Mouse (Mus musculus) midbrain, embryonic 16.5 days (tissue): Measurements from ENCODE around the gene Prkci. TPM values are rescaled to one million over a fixed set of nuclear protein-coding genes. Genes with fewer than 3 reads are reported as not detected.

Experiments
- ATAC-seq: fragments of 200-750 bp; cut with Nextera tagmentation; 2 replicates; pipeline ENCODE4 v1.8.0; 2017; ENCODE audit warnings: moderate TSS enrichment
- H3K27ac ChIP-seq: fragments of 300-500 bp; sonication (generic); 2 replicates; pipeline ENCODE4 v1.5.1; 2014; ENCODE audit warnings: mild to moderate bottlenecking, low read length, mixed read lengths
- H3K27me3 ChIP-seq: fragments of 300-500 bp; sonication (generic); 2 replicates; pipeline ENCODE4 v1.6.1; 2014; ENCODE audit warnings: low read depth, low read length, mixed read lengths; ENCODE audit not compliant: control insufficient read depth, insufficient read depth
- H3K36me3 ChIP-seq: fragments of 300-500 bp; sonication (generic); 2 replicates; pipeline ENCODE4 v1.6.1; 2014; ENCODE audit warnings: mild to moderate bottlenecking, low read length, moderate library complexity, mixed read lengths; ENCODE audit not compliant: control insufficient read depth, insufficient read depth
- H3K4me1 ChIP-seq: fragments of 300-500 bp; sonication (generic); 2 replicates; pipeline ENCODE4 v1.6.1; 2014; ENCODE audit warnings: mild to moderate bottlenecking, low read length, mixed read lengths; ENCODE audit not compliant: control insufficient read depth, insufficient read depth
- H3K4me2 ChIP-seq: fragments of 300-500 bp; sonication (generic); 2 replicates; pipeline ENCODE4 v1.6.1; 2014; ENCODE audit warnings: mild to moderate bottlenecking, low read length, mixed read lengths
- H3K4me3 ChIP-seq: fragments of 300-500 bp; sonication (generic); 2 replicates; pipeline ENCODE4 v1.5.1; 2014; ENCODE audit warnings: low read depth, mild to moderate bottlenecking, low read length, moderate library complexity, mixed read lengths
- H3K9ac ChIP-seq: fragments of 300-500 bp; sonication (generic); 2 replicates; pipeline ENCODE4 v1.6.1; 2014; ENCODE audit warnings: low read depth, low read length, mixed read lengths
- H3K9me3 ChIP-seq: fragments of 300-500 bp; sonication (generic); replicated peaks from 2 replicates; pipeline ENCODE4 v1.6.1; 2014; ENCODE audit warnings: mild to moderate bottlenecking, low read length, mixed read lengths; ENCODE audit not compliant: control insufficient read depth, poor library complexity, severe bottlenecking
- WGBS: fragments of 180-500 bp; shearing (Covaris S2); extraction: QIAGEN DNeasy Blood & Tissue Kit; methylation state at CpG from one replicate; pipeline ENCODE4 v1.1.7; 2014; 5-methylcytosine and 5-hydroxymethylcytosine counted together
- polyA plus RNA-seq: library from polyadenylated mRNA; unstranded; fragments of >200 nt; fragmentation: Nextera tagmentation; extraction: Ambion mirVana; gene quantifications from 2 replicates; pipeline ENCODE4 v1.2.1, GENCODE M21; 2015

Gene Prkci
- polyA plus RNA-seq, 1 experiment from 2014 or later, result 25.5 TPM

- Histone ChIP-seq H3K4me2 (no peak overlapping the region), H3K4me1 (no peaks in the 10 kb centered on the region), H3K27me3 (no peaks in the 10 kb centered on the region), H3K27ac (no peak overlapping the region), H3K9ac (no peak overlapping the region), H3K9me3 (no peaks in the 10 kb centered on the region), H3K4me3 (no peak overlapping the region), H3K36me3 (peaks cover 6% of the 10 kb centered on the region)
- WGBS, result 41% methylated on average over 7 of the region's 7 CpGs
- no peak for ATAC-seq
These were observed 27.4 kb downstream of the Prkci start for GRCm38 (mm10) chr3:31022895-31023436.

- H3K27ac ChIP-seq, result no peak overlapping the region
- ATAC-seq, result no peak
- 95% methylated on average over 8 of the region's 8 CpGs for WGBS
- H3K9ac ChIP-seq, result no peak overlapping the region
- H3K4me3 ChIP-seq, result no peak overlapping the region
- H3K4me1 ChIP-seq, result no peaks in the 10 kb centered on the region
- H3K27me3 ChIP-seq, result no peaks in the 10 kb centered on the region
- 0 out of 2 replicates have a peak, but pooled peaks cover 6% of the 10 kb centered on the region for H3K36me3 ChIP-seq
- H3K4me2 ChIP-seq, result no peak overlapping the region
- H3K9me3 ChIP-seq, result no peaks in the 10 kb centered on the region
These were observed 32.2 kb downstream of the Prkci start for GRCm38 (mm10) chr3:31027718-31028117.

GRCm38 (mm10) chr3:31031621-31032020 lies 36.1 kb downstream of the Prkci start:
- 89% methylated on average over 9 of the region's 9 CpGs for WGBS

GRCm38 (mm10) chr3:31033644-31034043 lies 38.1 kb downstream of the Prkci start:
- H3K36me3 ChIP-seq, result 0 out of 2 replicates have a peak, but pooled peaks cover 6% of the 10 kb centered on the region
- no peak for ATAC-seq

More at GRCm38 (mm10) chr3:31031621-31032020, 36.1 kb downstream of the Prkci start:
- Histone ChIP-seq H3K36me3 (0 out of 2 replicates have a peak, but pooled peaks cover 3% of the 10 kb centered on the region), H3K27me3 (no peaks in the 10 kb centered on the region), H3K4me2 (no peak overlapping the region), H3K9ac (no peak overlapping the region), H3K27ac (no peak overlapping the region), H3K4me3 (no peak overlapping the region), H3K4me1 (no peaks in the 10 kb centered on the region), H3K9me3 (no peaks in the 10 kb centered on the region)
- no peak for ATAC-seq

DNA sequence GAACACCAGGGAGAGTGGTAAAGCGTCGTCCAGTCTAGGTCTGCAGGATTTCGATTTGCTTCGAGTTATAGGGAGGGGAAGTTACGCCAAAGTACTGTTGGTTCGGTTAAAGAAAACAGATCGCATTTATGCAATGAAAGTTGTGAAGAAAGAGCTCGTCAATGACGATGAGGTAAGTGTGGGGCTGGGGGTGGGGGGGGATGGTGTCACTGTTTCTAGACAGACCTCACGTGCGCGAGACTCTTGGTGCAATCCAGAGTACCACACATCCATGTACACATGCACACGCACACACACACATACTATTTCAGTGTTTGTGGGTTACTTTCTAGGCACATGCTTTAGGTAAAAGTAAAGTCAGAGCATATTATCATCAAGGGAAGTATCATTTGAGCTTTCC lies 42.3 kb downstream of the Prkci start:
- H3K27me3 ChIP-seq, result no peaks in the 10 kb centered on the region
- H3K4me3 ChIP-seq, result no peak overlapping the region
- H3K27ac ChIP-seq, result no peak overlapping the region
- H3K9me3 ChIP-seq, result no peaks in the 10 kb centered on the region
- no peak overlapping the region for H3K9ac ChIP-seq
- ATAC-seq, result no peak
- peaks cover 12% of the 10 kb centered on the region for H3K36me3 ChIP-seq
- H3K4me2 ChIP-seq, result no peak overlapping the region
- WGBS, result 95% methylated on average over 13 of the region's 13 CpGs
- no peaks in the 10 kb centered on the region for H3K4me1 ChIP-seq

More at GRCm38 (mm10) chr3:31033644-31034043, 38.1 kb downstream of the Prkci start:
- no peak overlapping the region for H3K4me2 ChIP-seq
- no peaks in the 10 kb centered on the region for H3K4me1 ChIP-seq
- 88% methylated on average over 3 of the region's 3 CpGs for WGBS
- no peaks in the 10 kb centered on the region for H3K9me3 ChIP-seq
- no peak overlapping the region for H3K27ac ChIP-seq
- no peak overlapping the region for H3K9ac ChIP-seq
- no peaks in the 10 kb centered on the region for H3K27me3 ChIP-seq
- H3K4me3 ChIP-seq, result no peak overlapping the region

DNA sequence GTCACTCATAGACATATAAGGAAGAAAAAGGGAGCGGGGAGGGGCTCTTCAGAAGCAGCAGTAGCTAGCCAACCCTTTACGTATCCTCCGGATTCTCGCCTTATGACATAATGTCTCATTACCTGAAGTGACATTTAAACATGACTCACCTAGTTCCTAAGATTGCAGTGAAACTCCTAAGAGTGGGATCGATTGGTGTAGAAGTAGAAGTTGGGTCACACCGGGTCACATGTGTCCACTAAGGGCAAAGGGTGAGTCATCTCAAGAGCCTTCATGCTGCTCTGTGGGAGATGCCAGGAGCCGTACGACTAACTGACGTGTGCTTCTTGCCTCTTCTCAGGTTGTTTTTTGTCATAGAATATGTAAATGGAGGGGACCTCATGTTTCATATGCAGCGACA lies 43.1 kb downstream of the Prkci start:
- Histone ChIP-seq H3K4me2 (no peak overlapping the region), H3K9me3 (no peaks in the 10 kb centered on the region), H3K27me3 (no peaks in the 10 kb centered on the region), H3K4me3 (no peak overlapping the region), H3K27ac (no peak overlapping the region), H3K36me3 (peaks cover 12% of the 10 kb centered on the region), H3K4me1 (no peaks in the 10 kb centered on the region), H3K9ac (no peak overlapping the region)
- ATAC-seq, result no peak
- 93% methylated on average over 10 of the region's 10 CpGs for WGBS

- Histone ChIP-seq H3K4me2 (no peak overlapping the region), H3K27ac (no peak overlapping the region), H3K9ac (no peak overlapping the region), H3K4me1 (no peaks in the 10 kb centered on the region), H3K36me3 (peaks cover 9% of the 10 kb centered on the region), H3K4me3 (no peak overlapping the region), H3K9me3 (no peaks in the 10 kb centered on the region), H3K27me3 (no peaks in the 10 kb centered on the region)
- no peak for ATAC-seq
- 88% methylated on average over 2 of the region's 2 CpGs for WGBS
These were observed 47.4 kb downstream of the Prkci start for GRCm38 (mm10) chr3:31042992-31043391.

DNA sequence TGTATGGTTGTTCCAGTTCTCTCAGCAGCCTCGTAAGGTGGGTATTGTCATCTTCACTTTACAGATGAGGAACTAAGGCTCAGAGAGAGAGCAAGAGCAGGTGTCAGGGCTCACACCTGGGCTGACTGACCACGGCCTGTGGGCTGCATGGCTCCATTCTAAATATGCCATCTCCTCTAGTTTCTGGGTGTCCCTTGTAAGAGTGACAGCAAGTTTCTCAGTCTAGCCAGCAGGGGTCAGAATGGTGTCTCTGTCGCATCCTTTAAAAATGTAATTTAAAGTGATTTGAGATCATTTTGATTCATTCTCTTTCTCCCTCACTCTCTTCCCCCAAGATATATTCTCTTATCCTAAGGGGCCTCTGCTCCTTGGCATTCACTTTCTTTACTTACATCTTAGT lies 51.7 kb downstream of the Prkci start:
- WGBS, result 82% methylated on average over 3 of the region's 3 CpGs
- Histone ChIP-seq H3K4me3 (no peak overlapping the region), H3K4me1 (no peaks in the 10 kb centered on the region), H3K27me3 (no peaks in the 10 kb centered on the region), H3K9ac (no peak overlapping the region), H3K36me3 (peaks cover 5% of the 10 kb centered on the region; the same call in 1 of the 2 replicates), H3K4me2 (no peak overlapping the region), H3K9me3 (no peaks in the 10 kb centered on the region), H3K27ac (no peak overlapping the region)
- no peak for ATAC-seq

DNA sequence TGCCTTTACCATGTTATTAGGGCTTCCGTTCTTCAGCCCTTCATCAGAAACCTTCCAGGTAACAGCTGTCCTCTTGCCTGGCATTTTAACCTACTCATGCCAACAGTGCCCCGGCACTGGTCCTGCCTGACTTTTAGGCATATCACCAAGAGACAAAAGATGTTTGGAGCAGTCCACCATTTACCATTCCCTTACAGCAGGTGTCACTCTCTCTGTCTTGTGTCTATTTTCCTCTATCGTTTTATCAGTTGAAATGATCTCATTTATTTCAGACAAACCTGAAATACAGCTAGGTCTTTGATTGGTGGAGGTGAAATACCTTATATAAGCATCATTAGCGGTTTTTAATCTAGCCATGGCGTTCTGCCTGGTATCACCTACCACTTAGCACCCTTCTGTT lies 53.5 kb downstream of the Prkci start:
- H3K27me3 ChIP-seq, result no peaks in the 10 kb centered on the region
- no peaks in the 10 kb centered on the region for H3K36me3 ChIP-seq
- H3K4me1 ChIP-seq, result no peaks in the 10 kb centered on the region
- H3K27ac ChIP-seq, result no peak overlapping the region
- no peak overlapping the region for H3K9ac ChIP-seq
- H3K4me3 ChIP-seq, result no peak overlapping the region
- ATAC-seq, result no peak
- 82% methylated on average over 5 of the region's 5 CpGs for WGBS
- H3K9me3 ChIP-seq, result no peaks in the 10 kb centered on the region
- no peak overlapping the region for H3K4me2 ChIP-seq
